Mouse (Mus musculus) stomach, embryonic 14.5 days (tissue): ENCODE data around the gene Dppa5a. TPM values are rescaled to one million over a fixed set of nuclear protein-coding genes. Genes with fewer than 3 reads are reported as not detected.
A peak's percentile ranks its signal among the peaks of the same experiment; 100 is the strongest.
"Not testable (repeated sequence)": the region's sequence is repeated elsewhere in the genome, so short reads cannot be mapped to it uniquely, and the experiment has no call there.

ENCODE experiments used
- ATAC-seq: fragments of 200-750 bp; cut with Nextera tagmentation; 2 replicates; pipeline ENCODE4 v1.8.0; 2017; ENCODE audit warnings: low read depth, moderate TSS enrichment; ENCODE audit not compliant: insufficient number of reproducible peaks, insufficient read depth, low FRiP score
- H3K27ac ChIP-seq: fragments of 300-500 bp; sonication (generic); 2 replicates; pipeline ENCODE4 v1.5.1; 2014; ENCODE audit warnings: mild to moderate bottlenecking, low read length, moderate library complexity, mixed read lengths
- H3K27me3 ChIP-seq: fragments of 300-500 bp; sonication (generic); 2 replicates; pipeline ENCODE4 v1.6.1; 2014; ENCODE audit warnings: low read length, control low read depth, mixed read lengths; ENCODE audit not compliant: control insufficient read depth, insufficient read depth
- H3K36me3 ChIP-seq: fragments of 300-500 bp; sonication (generic); 2 replicates; pipeline ENCODE4 v1.6.1; 2014; ENCODE audit warnings: mild to moderate bottlenecking, control low read depth, low read length, moderate library complexity, mixed read lengths; ENCODE audit not compliant: control insufficient read depth, insufficient read depth
- H3K4me1 ChIP-seq: fragments of 300-500 bp; sonication (generic); 2 replicates; pipeline ENCODE4 v1.6.1; 2014; ENCODE audit warnings: low read length, control low read depth, mixed read lengths; ENCODE audit not compliant: control insufficient read depth, insufficient read depth
- H3K4me2 ChIP-seq: fragments of 300-500 bp; sonication (generic); replicated peaks from 2 replicates; pipeline ENCODE4 v1.6.1; 2014; ENCODE audit warnings: low read depth, low read length, control low read depth
- H3K4me3 ChIP-seq: fragments of 300-500 bp; sonication (generic); 2 replicates; pipeline ENCODE4 v1.5.1; 2014; ENCODE audit warnings: low read depth, low read length, control low read depth
- H3K9ac ChIP-seq: fragments of 300-500 bp; sonication (generic); replicated peaks from 2 replicates; pipeline ENCODE4 v1.6.1; 2014; ENCODE audit warnings: low read depth, mild to moderate bottlenecking, control low read depth, low read length, moderate library complexity, mixed read lengths
- H3K9me3 ChIP-seq: fragments of 300-500 bp; sonication (generic); 2 replicates; pipeline ENCODE4 v1.6.1; 2016; ENCODE audit warnings: low read depth, low read length, control low read depth; ENCODE audit not compliant: control insufficient read depth
- WGBS: fragments of 180-500 bp; shearing (Covaris S2); extraction: QIAGEN DNeasy Blood & Tissue Kit; methylation state at CpG from one replicate; pipeline ENCODE4 v1.1.7; 2014; 5-methylcytosine and 5-hydroxymethylcytosine counted together
- polyA plus RNA-seq: library from polyadenylated mRNA; unstranded; fragments of >200 nt; fragmentation: Nextera tagmentation; extraction: Ambion mirVana; gene quantifications from 2 replicates; pipeline ENCODE4 v1.2.1, GENCODE M21; 2014

Dppa5a gene
- polyA plus RNA-seq = 0.45 TPM in 1 of 2 replicates, not detected in the other

DNA sequence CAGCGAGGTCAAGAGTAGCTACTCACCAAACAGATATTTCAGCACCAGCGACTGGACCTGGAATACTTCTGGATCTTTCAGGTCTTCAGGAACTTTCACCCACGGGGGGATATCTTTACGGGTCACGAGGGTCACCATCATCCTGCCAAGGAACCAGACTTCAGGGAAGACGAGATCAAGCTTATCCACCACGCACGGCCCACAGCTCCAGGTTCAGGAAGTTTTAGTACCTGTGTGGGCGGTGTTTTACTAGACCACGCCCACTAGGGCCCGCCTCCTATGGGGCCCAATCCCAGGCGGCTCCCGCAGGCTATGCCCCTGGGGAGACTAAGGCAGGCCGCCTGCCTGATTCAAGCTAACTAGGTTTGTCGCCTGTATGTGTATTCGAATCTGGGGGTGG is at the start of gene Dppa5a:
Gene Dppa5a, minus strand, starts transcription at position 219 of the 400 bp plus-strand sequence.
- H3K4me1 ChIP-seq, ATAC-seq, H3K36me3 ChIP-seq, H3K4me2 ChIP-seq, H3K4me3 ChIP-seq, H3K27me3 ChIP-seq, H3K9ac ChIP-seq, H3K27ac ChIP-seq, H3K9me3 ChIP-seq: not testable (repeated sequence)
- 88% methylated on average over 16 of the region's 16 CpGs for WGBS

DNA sequence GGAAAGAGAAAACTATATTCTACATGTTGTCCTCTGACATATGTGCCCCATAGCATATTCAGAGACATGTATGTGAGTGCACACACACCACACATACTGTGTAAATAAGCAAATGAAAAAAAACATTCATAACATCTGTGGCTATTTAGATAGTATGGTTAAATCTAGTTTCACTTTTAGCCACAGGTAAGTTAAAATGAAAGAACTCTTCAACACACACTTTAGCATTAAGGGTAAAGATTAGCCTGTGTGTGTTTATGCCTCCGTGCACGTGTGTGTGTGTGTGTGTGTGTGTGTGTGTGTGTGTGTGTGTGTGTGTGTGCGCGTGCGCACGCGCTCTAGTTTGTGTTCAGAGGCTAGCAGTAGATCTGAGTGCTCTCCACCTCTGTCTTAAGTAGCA is 33.6 kb upstream of the Dppa5a start:
- 88% methylated on average over 7 of the region's 7 CpGs for whole genome bisulfite sequencing
- Histone ChIP-seq H3K9me3 (no peaks in the 10 kb centered on the region), H3K36me3 (no peaks in the 10 kb centered on the region), H3K4me1 (no peaks in the 10 kb centered on the region), H3K27ac (no peak overlapping the region), H3K4me2 (no peak overlapping the region), H3K9ac (no peak overlapping the region), H3K27me3 (no peaks in the 10 kb centered on the region), H3K4me3 (no peak overlapping the region)
- ATAC-seq = no peak

DNA sequence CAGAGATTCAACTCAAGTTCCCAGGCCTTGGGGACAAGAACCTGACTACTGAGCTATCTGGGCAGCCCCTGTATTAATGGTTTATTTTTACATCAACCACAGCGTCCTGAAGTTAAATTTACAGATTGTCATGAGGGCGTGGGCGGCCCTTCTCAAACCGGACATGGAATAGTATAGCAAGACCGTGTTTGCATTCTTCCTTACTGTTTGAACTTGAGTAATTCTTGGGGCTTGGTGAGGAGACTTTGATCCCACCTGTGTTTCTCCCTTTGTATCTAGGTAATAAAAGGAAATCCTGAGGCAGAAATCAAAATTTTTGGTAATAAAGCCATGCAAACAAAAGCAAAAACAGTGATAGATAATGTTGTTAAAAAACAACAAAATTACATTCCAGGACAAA is 32.6 kb upstream of the Dppa5a start:
- Histone ChIP-seq H3K27me3 (peaks cover 7% of the 10 kb centered on the region; the same call in 1 of the 2 replicates), H3K36me3 (no peaks in the 10 kb centered on the region), H3K4me1 (no peaks in the 10 kb centered on the region), H3K4me3 (no peak overlapping the region), H3K27ac (no peak overlapping the region), H3K4me2 (no peak overlapping the region), H3K9me3 (no peaks in the 10 kb centered on the region), H3K9ac (no peak overlapping the region)
- WGBS = 60% methylated on average over 5 of the region's 5 CpGs
- no peak for ATAC-seq

DNA sequence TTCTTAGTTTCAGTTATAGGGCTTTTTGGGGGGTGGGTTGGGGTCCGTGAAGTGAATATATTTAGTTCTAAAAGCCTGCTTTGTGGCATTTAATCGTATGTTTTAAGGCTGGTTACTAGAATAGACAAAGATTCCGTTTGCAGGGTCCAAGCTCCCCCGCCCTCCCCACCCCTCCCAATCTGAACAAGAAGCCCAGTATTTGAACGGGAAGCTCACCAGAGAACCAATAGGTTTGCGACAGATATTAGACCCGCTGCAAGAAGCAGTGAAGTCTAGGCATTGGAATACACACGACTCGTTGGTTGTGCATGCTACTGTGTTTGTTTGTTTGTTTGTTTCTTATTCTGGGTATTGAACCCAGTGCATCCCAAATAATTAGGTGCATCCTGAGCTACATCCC is 28.5 kb upstream of the Dppa5a start:
- no peaks in the 10 kb centered on the region for H3K4me1 ChIP-seq
- no peaks in the 10 kb centered on the region for H3K36me3 ChIP-seq
- WGBS = 59% methylated on average over 9 of the region's 9 CpGs
- H3K9ac ChIP-seq = no peak overlapping the region
- H3K9me3 ChIP-seq = no peaks in the 10 kb centered on the region
- peak overlapping the region; percentile 64; the same call in 1 of the 2 replicates for H3K4me2 ChIP-seq
- peak overlapping the region; percentile 34; the same call in 1 of the 2 replicates for H3K4me3 ChIP-seq
- peaks cover 20% of the 10 kb centered on the region for H3K27me3 ChIP-seq
- H3K27ac ChIP-seq = no peak overlapping the region
- no peak for ATAC-seq

DNA sequence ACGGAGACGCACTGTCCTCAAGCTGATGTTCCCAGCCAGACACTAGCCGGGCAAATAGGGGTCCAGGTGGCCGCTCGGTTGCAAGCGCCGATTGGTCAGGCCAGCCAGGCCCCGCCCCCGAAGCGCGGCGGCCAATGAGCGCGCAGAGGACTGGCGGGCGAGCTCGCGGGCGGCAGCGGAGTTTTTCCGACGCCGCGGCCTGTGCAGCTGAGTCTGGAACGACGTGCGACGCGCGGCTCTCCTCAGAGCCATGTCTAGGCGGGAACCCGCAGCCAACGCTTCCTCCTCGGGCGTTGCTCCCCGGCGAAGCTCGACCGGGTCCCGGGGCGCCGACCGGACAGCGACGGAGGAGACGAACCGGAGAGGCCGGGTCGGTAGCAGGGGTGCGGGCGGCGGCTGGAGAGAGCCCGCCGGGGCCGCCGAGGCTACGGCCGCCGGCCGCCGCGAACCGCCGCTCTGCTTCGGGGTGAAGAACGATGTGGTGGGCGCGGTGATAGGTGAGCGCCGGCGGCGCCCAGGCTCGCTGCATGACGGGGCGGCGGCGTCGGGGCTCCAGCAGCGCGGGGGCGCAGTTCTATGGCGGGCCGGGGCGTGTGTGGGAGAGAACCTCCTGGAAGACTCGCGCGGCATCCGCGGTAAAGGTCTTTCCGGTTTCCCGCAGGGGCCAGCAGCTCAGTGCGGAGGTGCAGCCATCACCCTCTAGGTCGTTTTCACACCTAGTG is 27.8 kb upstream of the Dppa5a start, which contains the start of gene Ddx43:
Gene Ddx43, plus strand, starts transcription at position 148 of the 722 bp plus-strand sequence.
- Histone ChIP-seq H3K9me3 (no peaks in the 10 kb centered on the region), H3K27ac (no peak within 1 kb of the TSS), H3K4me3 (peak within 1 kb of the TSS; percentile 34), H3K9ac (no peak within 1 kb of the TSS; the same call in 1 of the 2 replicates), H3K4me2 (peak within 1 kb of the TSS; percentile 64), H3K4me1 (no peaks in the 10 kb centered on the region), H3K36me3 (no peaks in the 10 kb centered on the region), H3K27me3 (peaks cover 20% of the 10 kb centered on the region)
- ATAC-seq = peak; percentile 87
- WGBS = 3% methylated on average over 85 of the region's 93 CpGs

DNA sequence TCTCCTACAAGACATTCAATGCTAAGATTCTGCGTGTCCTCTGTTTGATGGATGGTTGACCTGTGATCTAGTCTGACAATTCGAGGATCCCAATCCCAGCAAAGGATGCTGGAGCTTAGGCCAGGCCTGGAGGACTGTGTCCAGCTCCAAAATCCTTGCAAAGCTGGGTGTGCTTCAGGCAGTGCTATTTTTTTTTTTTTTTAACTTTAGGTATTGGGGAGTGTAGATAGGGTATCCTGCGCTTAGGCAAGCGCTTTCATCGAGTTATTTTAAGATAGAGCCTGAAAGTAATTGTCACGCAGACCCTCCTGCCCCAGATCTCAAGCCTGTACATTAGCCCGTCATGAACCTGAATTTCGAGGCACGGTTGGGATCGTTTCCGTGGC is 27.3 kb upstream of the Dppa5a start:
- WGBS = 32% methylated on average over 11 of the region's 11 CpGs
- Histone ChIP-seq H3K4me3 (peak overlapping the region; percentile 34; the same call in 1 of the 2 replicates), H3K9ac (no peak overlapping the region), H3K4me2 (peak overlapping the region; percentile 64), H3K27me3 (peaks cover 20% of the 10 kb centered on the region), H3K36me3 (no peaks in the 10 kb centered on the region), H3K9me3 (no peaks in the 10 kb centered on the region), H3K27ac (no peak overlapping the region), H3K4me1 (no peaks in the 10 kb centered on the region)
- ATAC-seq = no peak; the same call in 1 of the 2 replicates

DNA sequence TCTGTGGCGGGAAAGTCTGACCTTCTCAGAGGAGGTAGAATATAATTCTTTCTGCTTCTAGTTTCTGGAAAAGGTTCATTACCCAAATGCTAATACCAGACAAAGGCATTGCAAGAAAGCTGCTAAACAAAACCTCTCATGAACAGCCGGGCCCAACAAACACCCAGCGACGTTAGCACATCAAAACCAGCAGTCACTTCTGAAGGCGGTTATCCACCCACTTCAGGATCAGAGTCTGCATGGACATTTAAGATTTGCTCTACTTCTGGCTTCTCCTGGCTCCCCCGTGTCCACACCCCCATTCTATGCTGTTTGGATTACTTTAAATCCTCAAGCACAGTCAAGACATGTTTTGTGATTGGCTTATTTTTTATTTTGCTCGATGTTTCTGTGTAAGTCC is 26.6 kb upstream of the Dppa5a start:
- H3K4me3 ChIP-seq = no peak overlapping the region
- H3K36me3 ChIP-seq = no peaks in the 10 kb centered on the region
- no peak overlapping the region for H3K27ac ChIP-seq
- H3K27me3 ChIP-seq = peaks cover 20% of the 10 kb centered on the region
- no peaks in the 10 kb centered on the region for H3K4me1 ChIP-seq
- ATAC-seq = no peak
- 61% methylated on average over 7 of the region's 7 CpGs for WGBS
- no peak overlapping the region for H3K4me2 ChIP-seq
- H3K9ac ChIP-seq = no peak overlapping the region
- no peaks in the 10 kb centered on the region for H3K9me3 ChIP-seq

DNA sequence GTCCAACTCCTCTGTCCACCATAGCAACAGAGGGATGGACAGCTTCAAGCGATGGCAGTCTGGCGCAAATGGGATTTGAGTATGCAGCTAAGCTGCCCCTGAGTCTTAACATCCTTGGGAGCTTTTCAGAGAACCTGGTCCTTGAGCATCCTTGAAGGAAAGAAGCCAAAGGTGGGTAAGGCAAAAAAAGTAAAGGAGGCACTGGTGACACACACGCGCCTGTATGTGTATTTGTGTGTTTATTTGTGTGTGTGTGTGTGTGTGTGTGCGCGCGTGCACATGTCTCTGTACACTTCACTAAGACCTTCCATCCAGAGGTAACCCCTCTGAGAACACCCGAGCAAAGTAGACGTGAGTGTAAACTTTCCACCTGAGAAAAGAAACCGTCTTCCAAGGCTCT is 25.8 kb upstream of the Dppa5a start:
- H3K4me1 ChIP-seq = no peaks in the 10 kb centered on the region
- H3K9me3 ChIP-seq = no peaks in the 10 kb centered on the region
- H3K27ac ChIP-seq = no peak overlapping the region
- H3K9ac ChIP-seq = no peak overlapping the region
- H3K4me3 ChIP-seq = no peak overlapping the region
- WGBS = 82% methylated on average over 10 of the region's 10 CpGs
- H3K27me3 ChIP-seq = peaks cover 20% of the 10 kb centered on the region
- no peak overlapping the region for H3K4me2 ChIP-seq
- no peak for ATAC-seq
- H3K36me3 ChIP-seq = no peaks in the 10 kb centered on the region
